Mouse (Mus musculus): ENCODE results near the gene Kcnk15. TPM values are rescaled to one million over a fixed set of nuclear protein-coding genes. Genes with fewer than 3 reads are reported as not detected.
A peak's percentile ranks its signal among the peaks of the same experiment; 100 is the strongest.

The Kcnk15 gene
- polyA plus RNA-seq, 1 experiment from 2014 or later, result not detected

GRCm38 (mm10) chr2:163825861-163826260, 27.6 kb upstream of the Kcnk15 start:
- Histone ChIP-seq H3K27ac (replicated peaks; ENCODE audit: low read depth, low read length) (no peak overlapping the region), H3K9me3 (ENCODE audit: control insufficient read depth, low read length) (no peaks in the 10 kb centered on the region), H3K4me2 (ENCODE audit: low read length) (no peak overlapping the region), H3K27me3 (ENCODE audit: control insufficient read depth, insufficient read depth, low read length) (no peaks in the 10 kb centered on the region), H3K36me3 (ENCODE audit: control insufficient read depth, insufficient read depth, low read length) (no peaks in the 10 kb centered on the region), H3K4me3 (replicated peaks; ENCODE audit: low read depth, low read length) (no peak overlapping the region), H3K9ac (replicated peaks; ENCODE audit: low read length) (no peak overlapping the region), H3K4me1 (ENCODE audit: control insufficient read depth, insufficient read depth, low read length) (no peaks in the 10 kb centered on the region)
- no peak for DNase-seq
- ATAC-seq (ENCODE audit: low FRiP score, low TSS enrichment), result no peak
- 89% methylated on average over 1 of the region's 1 CpGs for WGBS

DNA sequence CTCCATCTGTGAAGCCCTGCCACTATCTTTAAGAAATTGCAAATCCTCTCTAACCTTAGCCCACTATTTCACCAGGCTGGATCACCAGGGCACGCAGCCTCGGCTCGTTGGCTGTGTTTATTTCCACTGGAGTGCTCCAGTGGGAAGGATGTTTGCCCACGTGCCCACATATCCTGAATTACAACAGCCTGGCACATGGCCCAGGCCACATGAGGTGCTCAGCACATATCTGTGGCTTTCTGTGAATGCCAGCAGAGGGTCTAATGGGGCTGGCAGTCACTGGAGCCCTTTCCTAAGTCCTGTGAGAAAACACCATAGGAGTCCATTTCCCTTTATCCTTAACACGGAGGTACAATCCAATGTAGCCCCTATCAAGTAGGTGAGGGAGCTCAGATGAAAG, 27.0 kb upstream of the Kcnk15 start:
- no peaks in the 10 kb centered on the region for H3K27me3 ChIP-seq (ENCODE audit: control insufficient read depth, insufficient read depth, low read length)
- DNase-seq (no peak), ATAC-seq (ENCODE audit: low FRiP score, low TSS enrichment) (no peak)
- no peaks in the 10 kb centered on the region for H3K9me3 ChIP-seq (ENCODE audit: control insufficient read depth, low read length)
- no peaks in the 10 kb centered on the region for H3K36me3 ChIP-seq (ENCODE audit: control insufficient read depth, insufficient read depth, low read length)
- no peak overlapping the region for H3K4me3 ChIP-seq (replicated peaks; ENCODE audit: low read depth, low read length)
- 81% methylated on average over 5 of the region's 5 CpGs for WGBS
- H3K4me2 ChIP-seq (ENCODE audit: low read length), result no peak overlapping the region
- no peak overlapping the region for H3K9ac ChIP-seq (replicated peaks; ENCODE audit: low read length)
- H3K4me1 ChIP-seq (ENCODE audit: control insufficient read depth, insufficient read depth, low read length), result no peaks in the 10 kb centered on the region
- no peak overlapping the region for H3K27ac ChIP-seq (replicated peaks; ENCODE audit: low read depth, low read length)

DNA sequence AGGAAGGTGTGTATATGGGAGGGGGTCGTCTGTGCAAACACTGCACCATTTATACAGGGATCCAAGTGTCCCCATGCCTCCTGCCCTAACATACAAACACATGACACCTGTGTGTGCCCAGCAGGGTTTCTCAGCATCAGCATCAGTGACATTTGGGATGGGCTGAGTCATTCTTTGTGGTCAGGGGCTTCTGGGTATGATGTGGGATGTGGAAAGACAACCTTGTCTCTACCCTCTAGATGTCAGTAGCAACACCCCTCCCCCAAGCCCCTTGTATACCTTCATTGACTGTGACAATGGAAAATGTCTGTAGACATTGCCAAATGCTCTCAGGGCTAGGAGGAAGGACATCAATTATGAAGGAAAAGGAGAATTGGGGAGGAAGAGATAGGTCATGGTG, 22.3 kb upstream of the Kcnk15 start:
- Histone ChIP-seq H3K9me3 (ENCODE audit: control insufficient read depth, low read length) (no peaks in the 10 kb centered on the region), H3K4me2 (ENCODE audit: low read length) (no peak overlapping the region), H3K4me1 (ENCODE audit: control insufficient read depth, insufficient read depth, low read length) (no peaks in the 10 kb centered on the region), H3K27me3 (ENCODE audit: control insufficient read depth, insufficient read depth, low read length) (no peaks in the 10 kb centered on the region), H3K27ac (replicated peaks; ENCODE audit: low read depth, low read length) (no peak overlapping the region), H3K36me3 (ENCODE audit: control insufficient read depth, insufficient read depth, low read length) (no peaks in the 10 kb centered on the region), H3K9ac (replicated peaks; ENCODE audit: low read length) (no peak overlapping the region), H3K4me3 (replicated peaks; ENCODE audit: low read depth, low read length) (no peak overlapping the region)
- 69% methylated on average over 1 of the region's 1 CpGs for WGBS
- DNase-seq (no peak), ATAC-seq (ENCODE audit: low FRiP score, low TSS enrichment) (no peak)

- Histone ChIP-seq H3K4me3 (replicated peaks; ENCODE audit: low read depth, low read length) (no peak overlapping the region), H3K27ac (replicated peaks; ENCODE audit: low read depth, low read length) (no peak overlapping the region), H3K9me3 (ENCODE audit: control insufficient read depth, low read length) (no peaks in the 10 kb centered on the region), H3K27me3 (ENCODE audit: control insufficient read depth, insufficient read depth, low read length) (peaks cover 4% of the 10 kb centered on the region; the same call in 1 of the 2 replicates), H3K9ac (replicated peaks; ENCODE audit: low read length) (no peak overlapping the region), H3K4me1 (ENCODE audit: control insufficient read depth, insufficient read depth, low read length) (0 out of 2 replicates have a peak, but pooled peaks cover 4% of the 10 kb centered on the region), H3K4me2 (ENCODE audit: low read length) (no peak overlapping the region), H3K36me3 (ENCODE audit: control insufficient read depth, insufficient read depth, low read length) (no peaks in the 10 kb centered on the region)
- ATAC-seq (ENCODE audit: low FRiP score, low TSS enrichment) (no peak), DNase-seq (peak; percentile 91)
- WGBS, result 32% methylated on average over 9 of the region's 9 CpGs
Observed at GRCm38 (mm10) chr2:163838043-163838442, 15.4 kb upstream of the Kcnk15 start.

GRCm38 (mm10) chr2:163839519-163839918, 13.9 kb upstream of the Kcnk15 start:
- peak; percentile 40; the same call in 1 of the 2 replicates for ATAC-seq (ENCODE audit: low FRiP score, low TSS enrichment)
- peak; percentile 86 for DNase-seq
- Histone ChIP-seq H3K4me2 (ENCODE audit: low read length) (no peak overlapping the region), H3K9ac (replicated peaks; ENCODE audit: low read length) (no peak overlapping the region), H3K9me3 (ENCODE audit: control insufficient read depth, low read length) (no peaks in the 10 kb centered on the region), H3K4me1 (ENCODE audit: control insufficient read depth, insufficient read depth, low read length) (0 out of 2 replicates have a peak, but pooled peaks cover 4% of the 10 kb centered on the region), H3K27me3 (ENCODE audit: control insufficient read depth, insufficient read depth, low read length) (peaks cover 4% of the 10 kb centered on the region; the same call in 1 of the 2 replicates), H3K36me3 (ENCODE audit: control insufficient read depth, insufficient read depth, low read length) (no peaks in the 10 kb centered on the region), H3K27ac (replicated peaks; ENCODE audit: low read depth, low read length) (no peak overlapping the region), H3K4me3 (replicated peaks; ENCODE audit: low read depth, low read length) (no peak overlapping the region)
- WGBS, result 16% methylated on average over 6 of the region's 6 CpGs

DNA sequence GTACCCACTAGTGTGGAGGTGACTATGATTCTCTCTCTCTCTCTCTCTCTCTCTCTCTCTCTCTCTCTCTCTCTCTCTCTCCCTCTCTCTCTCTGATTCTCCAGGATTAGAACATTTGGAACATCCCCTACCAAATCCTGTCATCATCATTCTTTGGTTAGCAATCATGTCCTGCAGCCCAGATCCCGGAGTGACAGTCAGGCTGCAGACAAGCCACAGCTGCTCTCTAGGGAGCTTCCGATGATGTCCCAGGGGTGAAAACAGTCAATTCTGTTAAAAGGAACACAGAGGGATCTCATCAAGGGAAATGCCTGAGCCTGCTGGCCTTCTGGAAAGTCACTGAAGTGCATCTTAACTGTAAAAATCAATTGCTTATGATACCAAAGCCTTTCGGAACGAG, 11.4 kb upstream of the Kcnk15 start:
- no peak overlapping the region for H3K27ac ChIP-seq (replicated peaks; ENCODE audit: low read depth, low read length)
- H3K36me3 ChIP-seq (ENCODE audit: control insufficient read depth, insufficient read depth, low read length), result no peaks in the 10 kb centered on the region
- no peak for ATAC-seq (ENCODE audit: low FRiP score, low TSS enrichment)
- WGBS, result 54% methylated on average over 4 of the region's 4 CpGs
- H3K9me3 ChIP-seq (ENCODE audit: control insufficient read depth, low read length), result no peaks in the 10 kb centered on the region
- no peak for DNase-seq
- no peak overlapping the region for H3K4me3 ChIP-seq (replicated peaks; ENCODE audit: low read depth, low read length)
- no peak overlapping the region for H3K9ac ChIP-seq (replicated peaks; ENCODE audit: low read length)
- peaks cover 4% of the 10 kb centered on the region; the same call in 1 of the 2 replicates for H3K27me3 ChIP-seq (ENCODE audit: control insufficient read depth, insufficient read depth, low read length)
- 0 out of 2 replicates have a peak, but pooled peaks cover 4% of the 10 kb centered on the region for H3K4me1 ChIP-seq (ENCODE audit: control insufficient read depth, insufficient read depth, low read length)
- H3K4me2 ChIP-seq (ENCODE audit: low read length), result no peak overlapping the region

- ATAC-seq (ENCODE audit: low FRiP score, low TSS enrichment) (peak; percentile 55; the same call in 1 of the 2 replicates), DNase-seq (no peak)
- no peak overlapping the region for H3K9ac ChIP-seq (replicated peaks; ENCODE audit: low read length)
- no peaks in the 10 kb centered on the region for H3K36me3 ChIP-seq (ENCODE audit: control insufficient read depth, insufficient read depth, low read length)
- peaks cover 55% of the 10 kb centered on the region for H3K27me3 ChIP-seq (ENCODE audit: control insufficient read depth, insufficient read depth, low read length)
- no peak overlapping the region for H3K4me3 ChIP-seq (replicated peaks; ENCODE audit: low read depth, low read length)
- no peak overlapping the region for H3K27ac ChIP-seq (replicated peaks; ENCODE audit: low read depth, low read length)
- no peak overlapping the region for H3K4me2 ChIP-seq (ENCODE audit: low read length)
- no peaks in the 10 kb centered on the region for H3K4me1 ChIP-seq (ENCODE audit: control insufficient read depth, insufficient read depth, low read length)
- no peaks in the 10 kb centered on the region for H3K9me3 ChIP-seq (ENCODE audit: control insufficient read depth, low read length)
- WGBS, result 75% methylated on average over 6 of the region's 6 CpGs
Observed at GRCm38 (mm10) chr2:163857233-163857632, 3.8 kb downstream of the Kcnk15 start.

DNA sequence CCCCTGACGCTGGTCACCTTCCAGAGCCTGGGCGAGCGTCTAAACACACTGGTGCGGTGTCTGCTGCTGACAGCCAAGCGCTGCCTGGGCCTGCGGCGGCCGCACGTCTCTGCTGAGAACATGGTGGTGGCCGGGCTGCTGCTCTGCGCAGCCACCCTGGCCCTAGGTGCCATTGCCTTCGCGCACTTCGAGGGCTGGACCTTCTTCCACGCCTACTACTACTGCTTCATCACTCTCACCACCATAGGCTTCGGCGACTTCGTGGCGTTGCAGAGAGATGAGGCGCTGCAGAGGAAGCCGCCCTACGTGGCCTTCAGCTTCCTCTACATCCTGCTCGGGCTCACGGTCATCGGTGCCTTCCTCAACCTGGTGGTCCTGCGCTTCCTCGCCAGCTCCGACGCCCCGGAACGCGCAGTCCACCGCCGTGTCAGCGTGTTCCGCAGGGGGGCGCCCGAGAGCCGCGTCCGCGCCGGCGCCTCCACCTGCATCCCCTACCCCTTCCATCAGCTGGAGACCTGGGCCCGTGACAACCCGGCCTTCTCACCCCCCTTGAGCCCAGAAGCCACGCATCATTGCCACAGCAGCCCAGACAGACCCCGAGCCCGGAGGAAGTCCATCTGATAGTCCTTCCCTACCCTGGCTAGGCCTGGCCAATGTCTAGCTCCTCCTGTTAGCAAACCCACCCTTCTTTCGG, 5.0 kb downstream of the Kcnk15 start:
- H3K9me3 ChIP-seq (ENCODE audit: control insufficient read depth, low read length), result no peaks in the 10 kb centered on the region

GRCm38 (mm10) chr2:163865311-163865710, 11.9 kb downstream of the Kcnk15 start:
- H3K4me3 ChIP-seq (replicated peaks; ENCODE audit: low read depth, low read length), result no peak overlapping the region
- 0 out of 2 replicates have a peak, but pooled peaks cover 3% of the 10 kb centered on the region for H3K4me1 ChIP-seq (ENCODE audit: control insufficient read depth, insufficient read depth, low read length)
- H3K36me3 ChIP-seq (ENCODE audit: control insufficient read depth, insufficient read depth, low read length), result 0 out of 2 replicates have a peak, but pooled peaks cover 3% of the 10 kb centered on the region
- H3K9ac ChIP-seq (replicated peaks; ENCODE audit: low read length), result no peak overlapping the region
- H3K9me3 ChIP-seq (ENCODE audit: control insufficient read depth, low read length), result no peaks in the 10 kb centered on the region
- H3K27ac ChIP-seq (replicated peaks; ENCODE audit: low read depth, low read length), result no peak overlapping the region
- DNase-seq (no peak), ATAC-seq (ENCODE audit: low FRiP score, low TSS enrichment) (no peak)
- no peak overlapping the region for H3K4me2 ChIP-seq (ENCODE audit: low read length)
- H3K27me3 ChIP-seq (ENCODE audit: control insufficient read depth, insufficient read depth, low read length), result no peaks in the 10 kb centered on the region
- WGBS, result 95% methylated on average over 5 of the region's 5 CpGs

More for the DNA sequence above, 5.0 kb downstream of the Kcnk15 start:
- peak; percentile 67; the same call in 1 of the 2 replicates for ATAC-seq (ENCODE audit: low FRiP score, low TSS enrichment)
- Histone ChIP-seq H3K27me3 (ENCODE audit: control insufficient read depth, insufficient read depth, low read length) (peaks cover 46% of the 10 kb centered on the region), H3K4me1 (ENCODE audit: control insufficient read depth, insufficient read depth, low read length) (no peaks in the 10 kb centered on the region), H3K4me3 (replicated peaks; ENCODE audit: low read depth, low read length) (0 out of 2 replicates have a peak overlapping the region, but pooled peaks have one; percentile 13), H3K4me2 (ENCODE audit: low read length) (peak overlapping the region; percentile 39), H3K27ac (replicated peaks; ENCODE audit: low read depth, low read length) (no peak overlapping the region), H3K36me3 (ENCODE audit: control insufficient read depth, insufficient read depth, low read length) (no peaks in the 10 kb centered on the region), H3K9ac (replicated peaks; ENCODE audit: low read length) (no peak overlapping the region; the same call in 1 of the 2 replicates)
- DNase-seq, result peak; percentile 79
- 15% methylated on average over 50 of the region's 50 CpGs for WGBS
